ENCODE assay signal across 8 mouse cellular contexts in genomic region chr1:153751763-153752301, GRCm38 (mm10). TPM values are rescaled to one million over a fixed set of nuclear protein-coding genes. Genes with fewer than 3 reads are reported as not detected.
DNase-seq lines count a peak whose midpoint lies in the region; ATAC-seq and TF ChIP-seq lines count a peak whose summit lies in the region.

No protein-coding gene starts in this region.

- peak overlapping the region; percentile 33 for H3K4me2 ChIP-seq in forebrain, postnatal 0 days (ENCODE audit: low read depth)

- no peak for ATAC-seq in forebrain, postnatal 0 days

- H3K27me3 ChIP-seq in forebrain, postnatal 0 days (ENCODE audit: insufficient read depth, low read length): no peaks in the 10 kb centered on the region
- no peaks in the 10 kb centered on the region for H3K27me3 ChIP-seq in kidney, adult 2 months (replicated peaks; ENCODE audit: control insufficient read depth, insufficient read depth, low read length)

- H3K9ac ChIP-seq in forebrain, postnatal 0 days: peak overlapping the region; percentile 25; the same call in 1 of the 2 replicates

- DNase-seq in heart, adult 11 months: peak; percentile 97
- no peak for DNase-seq in heart, postnatal 4 days
- DNase-seq in T-cell, adult 2 months (ENCODE audit: low spot score): peak; percentile 81
- DNase-seq in forebrain, postnatal 0 days: no peak
- DNase-seq in kidney, adult 2 months: peak; percentile 41
- peak; percentile 49 for DNase-seq in lung, postnatal 14 days
- peak; percentile 50 to 76 for DNase-seq in spleen, postnatal 4 days (ENCODE audit: low spot score in 2 of 2)
- DNase-seq in cerebellum, adult 11 months: no peak

- H3K4me3 ChIP-seq in forebrain, postnatal 0 days (ENCODE audit: low read depth, low read length): no peak overlapping the region
- peak overlapping the region; percentile 50 for H3K4me3 ChIP-seq in kidney, adult 2 months (ENCODE audit: insufficient read depth, low read depth, low read length)

- H3K9me3 ChIP-seq in forebrain, postnatal 0 days (ENCODE audit: low read length): no peaks in the 10 kb centered on the region

- peaks cover 15% of the 10 kb centered on the region for H3K4me1 ChIP-seq in forebrain, postnatal 0 days (ENCODE audit: insufficient read depth)
- H3K4me1 ChIP-seq in kidney, adult 2 months (ENCODE audit: control insufficient read depth, insufficient read depth, low read length): 0 out of 2 replicates have a peak, but pooled peaks cover 3% of the 10 kb centered on the region

- TF ChIP-seq POLR2A in kidney, adult 2 months (IDR thresholded peaks at IDR 0.05; ENCODE audit: low read depth, low read length): no peak

- H3K36me3 ChIP-seq in forebrain, postnatal 0 days (ENCODE audit: insufficient read depth): no peaks in the 10 kb centered on the region
- H3K36me3 ChIP-seq in kidney, adult 2 months (ENCODE audit: control insufficient read depth, insufficient read depth, low read length): no peaks in the 10 kb centered on the region

- 49% methylated on average over 13 of the region's 13 CpGs for WGBS in forebrain, postnatal 0 days
- 13% methylated on average over 13 of the region's 13 CpGs for WGBS in kidney, adult 2 months

- TF ChIP-seq CTCF in forebrain, postnatal 0 days (IDR thresholded peaks at IDR 0.05; ENCODE audit: low read depth): no peak
- no peak for TF ChIP-seq CTCF in kidney, adult 2 months (conservative IDR thresholded peaks at IDR 0.05; ENCODE audit: insufficient read depth, insufficient read length, low read depth, low read length)

- 0 out of 2 replicates have a peak overlapping the region, but pooled peaks have one; percentile 50 for H3K27ac ChIP-seq in forebrain, postnatal 0 days (ENCODE audit: low read depth, low read length)
- peak overlapping the region; percentile 42; the same call in 1 of the 2 replicates for H3K27ac ChIP-seq in kidney, adult 2 months (ENCODE audit: insufficient read depth, low read depth, low read length)

RNA-seq across cellular contexts. Expression of gene Rnasel, which starts 2.6 kb away (rescaled TPM):
- total RNA-seq in heart, postnatal 4 days (2021): 10 to 100 TPM; 20.5 to 21.1 TPM
- total RNA-seq in forebrain, postnatal 0 days (2014; rRNA removed): 39.5 and 43.9 TPM in 2 replicates
- polyA plus RNA-seq in forebrain, postnatal 0 days (2015; fragmentation: Nextera tagmentation; extraction: Ambion mirVana): 10.7 and 19.5 TPM in 2 replicates
- polyA plus RNA-seq in kidney, adult 2 months (2012; rRNA removed): 2.4 and 3.4 TPM in 2 replicates

RNA-seq across cellular contexts. Expression of gene Rgs16, which starts 11.7 kb away (rescaled TPM):
- 1 to 10 TPM; 3.1 to 4.6 TPM for total RNA-seq in heart, postnatal 4 days (2021)
- total RNA-seq in forebrain, postnatal 0 days (2014; rRNA removed): 7.9 and 9.6 TPM in 2 replicates
- polyA plus RNA-seq in forebrain, postnatal 0 days (2015; fragmentation: Nextera tagmentation; extraction: Ambion mirVana): 15.5 and 16.7 TPM in 2 replicates
- polyA plus RNA-seq in kidney, adult 2 months (2012; rRNA removed): 0.45 and 0.61 TPM in 2 replicates

Comparison
In these comparisons a context has a peak if more than half of its experiments do, and no peak if none do; other contexts are left out.
1. DNase-seq: peak in heart, adult 11 months (single experiment), T-cell, adult 2 months (single experiment), kidney, adult 2 months (single experiment), lung, postnatal 14 days (single experiment) and spleen, postnatal 4 days (2 of 2); none in heart, postnatal 4 days (single experiment), forebrain, postnatal 0 days (single experiment) and cerebellum, adult 11 months (single experiment).